Mouse (Mus musculus) testis, adult 2 months (tissue): ENCODE measurements around the gene Caln1. TPM values are rescaled to one million over a fixed set of nuclear protein-coding genes. Genes with fewer than 3 reads are reported as not detected.

Source experiments
- H3K27ac ChIP-seq: fragments of 200-500 bp; 2 replicates; pipeline ENCODE4 v1.5.1; 2012; ENCODE audit warnings: low read depth, low read length; ENCODE audit not compliant: control insufficient read depth, insufficient read depth
- H3K27me3 ChIP-seq: fragments of 200-500 bp; 2 replicates; pipeline ENCODE4 v1.6.1; 2012; ENCODE audit warnings: mild to moderate bottlenecking, low read length, moderate library complexity; ENCODE audit not compliant: control insufficient read depth, insufficient read depth
- H3K36me3 ChIP-seq: fragments of 200-500 bp; 2 replicates; pipeline ENCODE4 v1.6.1; 2012; ENCODE audit warnings: mild to moderate bottlenecking, low read length; ENCODE audit not compliant: control insufficient read depth, insufficient read depth
- H3K4me1 ChIP-seq: fragments of 200-500 bp; 2 replicates; pipeline ENCODE4 v1.6.1; 2012; ENCODE audit warnings: low read length; ENCODE audit not compliant: control insufficient read depth, insufficient read depth
- H3K4me3 ChIP-seq: fragments of 200-500 bp; 2 replicates; pipeline ENCODE4 v1.5.1; 2012; ENCODE audit warnings: low read depth, mild to moderate bottlenecking, low read length, moderate library complexity, mixed read lengths; ENCODE audit not compliant: control insufficient read depth
- CTCF ChIP-seq: fragments of 200-500 bp; IDR thresholded peaks from 2 replicates; pipeline ENCODE4 v1.5.1; 2012; ENCODE audit warnings: low read depth, mild to moderate bottlenecking, inconsistent platforms, low read length, moderate library complexity; ENCODE audit not compliant: control insufficient read depth, insufficient read depth, insufficient replicate concordance
- POLR2A ChIP-seq: fragments of 200-500 bp; IDR thresholded peaks from 2 replicates; pipeline ENCODE4 v1.6.1; 2012; ENCODE audit warnings: low read depth, mild to moderate bottlenecking, inconsistent platforms, low read length, moderate library complexity; ENCODE audit not compliant: control insufficient read depth
- polyA plus RNA-seq: library from polyadenylated mRNA; depleted of rRNA; stranded (reverse); fragments of >200 nt; gene quantifications from 2 replicates; pipeline ENCODE4 v1.2.3, GENCODE M21; 2012

Caln1 gene
- polyA plus RNA-seq, 1 experiment = 1.3 TPM

DNA sequence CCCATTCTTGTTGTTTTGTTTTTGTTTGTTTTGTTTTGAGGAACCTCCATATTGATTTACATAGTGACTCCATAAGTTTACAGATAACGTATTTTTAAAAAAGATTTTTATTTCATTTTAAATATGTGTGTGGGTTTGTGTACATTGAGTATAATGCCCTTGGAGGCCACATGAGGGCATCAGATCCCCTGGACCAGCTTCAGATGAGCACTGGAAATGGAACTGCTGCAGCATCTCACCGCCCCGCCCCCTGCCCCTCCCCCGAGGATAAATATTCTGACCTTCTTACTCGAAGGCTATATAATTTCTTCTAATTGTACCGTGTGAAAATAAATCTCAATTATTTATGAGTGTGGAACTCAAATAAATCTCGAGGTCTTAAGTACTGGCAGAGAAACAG is 14.0 kb upstream of the Caln1 start:
- H3K4me1 ChIP-seq = no peaks in the 10 kb centered on the region
- no peak overlapping the region for H3K4me3 ChIP-seq
- no peaks in the 10 kb centered on the region for H3K36me3 ChIP-seq
- H3K27ac ChIP-seq = no peak overlapping the region
- TF ChIP-seq POLR2A (no peak), CTCF (no peak)
- H3K27me3 ChIP-seq = no peaks in the 10 kb centered on the region

DNA sequence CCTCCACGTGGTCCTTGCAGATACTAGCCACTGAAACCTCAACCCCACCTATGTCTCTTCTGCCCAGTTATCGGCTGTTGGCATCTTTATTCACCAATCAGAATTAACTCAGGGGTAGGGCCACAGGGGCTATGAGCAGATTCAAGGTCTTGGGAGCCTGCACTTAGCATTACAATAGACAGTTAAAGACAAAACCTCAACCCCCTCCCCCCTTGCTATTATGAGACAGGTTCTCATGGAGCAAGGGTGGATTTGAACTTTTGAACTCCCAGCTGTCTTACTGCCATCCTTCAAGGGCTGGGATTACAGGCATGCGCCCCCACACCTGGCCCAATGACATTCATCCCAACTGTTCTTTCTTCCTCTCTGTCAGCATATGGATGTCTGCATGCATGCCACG is 6.1 kb upstream of the Caln1 start:
- Histone ChIP-seq H3K27me3 (no peaks in the 10 kb centered on the region), H3K4me3 (no peak overlapping the region), H3K36me3 (no peaks in the 10 kb centered on the region), H3K4me1 (no peaks in the 10 kb centered on the region), H3K27ac (no peak overlapping the region)
- TF ChIP-seq CTCF = no peak
- no peak for TF ChIP-seq POLR2A

DNA sequence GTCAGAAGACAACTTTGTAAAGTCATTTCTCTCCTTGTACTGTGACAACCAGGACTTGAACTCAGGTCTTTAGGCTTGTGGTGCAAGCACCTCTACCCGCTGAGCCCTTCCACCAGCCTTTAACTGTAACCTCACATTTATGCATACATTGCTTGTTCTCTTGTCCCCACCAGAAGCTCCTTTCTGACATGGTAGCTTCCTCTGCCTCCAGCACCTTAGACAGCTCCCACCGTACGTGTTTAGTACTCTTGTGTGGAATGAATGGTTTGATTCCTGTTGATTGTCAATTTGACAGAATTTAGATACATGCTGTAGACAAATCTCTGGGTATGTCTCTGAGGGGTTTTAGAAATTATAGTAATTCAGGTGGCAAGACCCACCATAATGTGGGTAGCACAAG is 5.5 kb upstream of the Caln1 start:
- Histone ChIP-seq H3K27ac (no peak overlapping the region), H3K27me3 (no peaks in the 10 kb centered on the region), H3K4me3 (no peak overlapping the region), H3K4me1 (no peaks in the 10 kb centered on the region), H3K36me3 (no peaks in the 10 kb centered on the region)
- TF ChIP-seq CTCF (no peak), POLR2A (no peak)

DNA sequence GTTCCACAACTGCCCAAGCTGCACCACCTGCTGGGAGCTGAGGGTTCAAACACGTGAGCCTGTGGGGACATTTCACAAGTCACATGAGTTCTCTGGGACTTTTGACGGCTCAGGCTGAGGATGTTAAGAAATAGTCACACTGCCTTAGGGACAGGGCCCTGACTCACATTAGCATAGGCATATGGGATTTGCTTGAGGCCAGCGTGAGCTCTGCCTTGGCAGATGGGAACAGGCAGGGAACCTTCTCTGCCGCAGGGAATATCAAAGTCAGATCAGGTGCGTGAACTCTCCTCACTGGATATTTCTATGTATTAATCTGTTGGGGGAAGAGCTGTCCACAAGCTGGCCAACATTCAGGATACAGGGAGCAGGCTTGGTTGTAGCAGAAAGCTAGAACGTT is 1.0 kb upstream of the Caln1 start:
- Histone ChIP-seq H3K4me3 (no peak overlapping the region), H3K4me1 (peaks cover 3% of the 10 kb centered on the region; the same call in 1 of the 2 replicates), H3K36me3 (no peaks in the 10 kb centered on the region), H3K27ac (no peak overlapping the region), H3K27me3 (no peaks in the 10 kb centered on the region)
- TF ChIP-seq POLR2A (no peak), CTCF (no peak)

DNA sequence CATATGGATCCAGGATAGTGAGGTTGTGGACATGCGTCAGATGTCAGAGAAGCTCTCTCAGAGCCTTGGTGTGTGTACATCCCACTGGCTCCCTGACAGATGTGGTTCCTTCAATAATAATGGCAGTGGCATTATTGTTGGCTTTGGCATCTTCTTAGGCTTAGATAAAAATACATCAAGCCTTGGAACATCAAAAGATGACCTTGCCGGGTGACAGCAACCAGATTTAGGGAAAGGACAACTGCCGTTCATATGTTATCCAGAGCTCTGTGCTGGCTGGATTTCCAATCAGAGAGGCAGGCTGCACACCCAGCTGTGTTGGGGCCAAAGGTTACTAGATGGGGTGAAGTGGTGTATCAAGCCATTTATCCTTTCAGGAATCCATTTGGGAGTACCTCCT is 6.2 kb downstream of the Caln1 start:
- no peak overlapping the region for H3K4me3 ChIP-seq
- H3K27ac ChIP-seq = no peak overlapping the region
- H3K27me3 ChIP-seq = no peaks in the 10 kb centered on the region
- no peak for TF ChIP-seq POLR2A
- no peak for TF ChIP-seq CTCF
- no peaks in the 10 kb centered on the region for H3K36me3 ChIP-seq
- no peaks in the 10 kb centered on the region for H3K4me1 ChIP-seq

DNA sequence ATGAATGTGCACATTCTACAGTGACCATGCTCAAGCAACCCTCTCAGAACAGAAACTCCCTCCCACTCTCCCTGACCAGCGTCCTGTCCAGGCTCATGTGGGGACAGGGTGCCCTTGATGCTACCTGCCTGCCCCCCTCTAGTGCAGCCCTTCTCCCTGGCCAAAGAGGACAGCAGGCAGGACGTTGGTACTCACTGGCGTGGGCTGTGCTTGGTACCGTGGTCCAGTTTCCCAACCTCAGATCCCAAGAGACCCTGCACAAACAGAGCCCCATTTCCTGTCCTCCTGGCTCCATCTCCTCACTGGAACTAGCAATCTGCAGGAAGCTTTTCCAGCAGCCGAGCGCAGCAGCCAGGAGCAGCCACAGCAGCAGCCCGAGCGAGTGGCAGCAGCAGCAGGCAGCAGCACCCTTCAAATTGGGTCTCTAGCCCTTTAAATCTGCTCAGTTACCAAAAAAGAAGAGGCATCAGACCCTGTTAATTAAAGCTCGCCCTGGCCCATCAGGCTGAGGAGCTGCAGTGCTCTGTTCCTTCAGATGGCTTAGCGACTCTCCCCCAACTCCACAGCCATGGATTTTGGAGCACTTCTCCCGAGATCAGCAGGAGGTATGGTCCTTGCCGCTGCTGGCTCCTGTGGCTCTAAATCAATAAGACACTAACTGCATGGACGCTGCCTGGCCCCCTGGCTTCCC is 15.1 kb downstream of the Caln1 start, which contains the start of gene A330070K13Rik:
Gene A330070K13Rik, minus strand, starts transcription at position 410 of the 691 bp plus-strand sequence.
- H3K4me3 ChIP-seq = no peak within 1 kb of the TSS
- TF ChIP-seq POLR2A = no peak
- TF ChIP-seq CTCF = no peak
- H3K27me3 ChIP-seq = no peaks in the 10 kb centered on the region
- no peaks in the 10 kb centered on the region for H3K4me1 ChIP-seq
- no peaks in the 10 kb centered on the region for H3K36me3 ChIP-seq
- H3K27ac ChIP-seq = no peak within 1 kb of the TSS

DNA sequence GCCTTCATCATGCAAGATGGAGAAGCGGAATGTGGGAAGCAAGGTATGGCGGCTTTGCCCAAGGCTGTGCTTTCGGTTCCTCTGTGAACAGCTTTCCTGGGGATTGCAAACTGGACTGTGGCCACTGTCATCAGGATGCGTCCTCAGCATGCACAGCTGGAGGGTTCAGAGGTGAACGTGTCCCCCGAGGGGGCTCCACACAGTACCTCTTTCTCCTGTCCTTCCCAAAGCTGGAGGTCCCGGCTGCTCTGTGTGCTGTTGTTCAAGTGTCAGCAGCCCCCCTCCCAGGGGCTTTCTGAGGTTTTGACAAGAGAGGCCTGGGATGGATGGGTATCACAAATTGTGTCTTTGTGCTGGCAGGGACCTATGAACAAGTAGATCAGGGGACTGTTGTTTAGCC is 17.2 kb downstream of the Caln1 start:
- TF ChIP-seq CTCF = no peak
- H3K27me3 ChIP-seq = no peaks in the 10 kb centered on the region
- H3K4me3 ChIP-seq = no peak overlapping the region
- H3K27ac ChIP-seq = no peak overlapping the region
- H3K4me1 ChIP-seq = no peaks in the 10 kb centered on the region
- no peaks in the 10 kb centered on the region for H3K36me3 ChIP-seq

DNA sequence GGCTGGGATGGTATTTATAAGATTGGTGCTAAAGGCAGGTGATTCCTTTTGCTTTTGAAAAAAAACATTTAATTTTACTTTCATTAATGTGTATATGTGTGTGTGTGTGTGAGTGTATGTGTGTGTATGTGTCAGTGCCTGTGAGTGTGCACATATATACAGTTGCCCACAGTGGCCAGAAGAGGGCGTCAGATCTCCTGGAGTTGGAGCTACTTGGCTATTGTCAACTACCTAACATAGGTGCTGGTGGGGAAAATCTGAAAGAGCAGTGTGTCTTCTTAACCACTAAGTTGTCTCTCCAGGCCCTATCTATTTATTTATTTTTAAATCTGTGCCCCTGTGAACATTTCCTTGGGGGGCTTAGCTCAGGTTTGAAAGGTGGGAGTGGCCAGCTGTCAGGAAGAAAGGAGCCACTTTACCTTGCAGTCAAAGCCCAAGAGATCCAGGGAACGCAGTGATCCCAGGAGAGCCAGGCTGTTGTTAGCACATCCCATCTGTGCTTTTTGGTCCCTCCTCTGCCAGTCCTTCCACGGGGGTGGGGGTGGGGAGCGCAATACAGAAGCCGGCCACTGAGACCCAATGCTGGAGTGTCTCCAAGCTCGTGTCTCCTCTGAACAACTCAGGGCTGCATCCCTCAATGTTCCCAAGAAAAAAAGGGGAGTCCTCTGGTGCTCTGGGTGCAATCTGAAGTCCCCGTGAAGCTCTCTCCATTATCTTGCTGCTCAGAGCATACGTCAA is 24.5 kb downstream of the Caln1 start:
- Histone ChIP-seq H3K27me3 (no peaks in the 10 kb centered on the region), H3K27ac (no peak overlapping the region), H3K4me1 (no peaks in the 10 kb centered on the region), H3K4me3 (no peak overlapping the region), H3K36me3 (no peaks in the 10 kb centered on the region)
- TF ChIP-seq POLR2A (no peak), CTCF (no peak)
